ENCODE assay signal across 13 mouse cellular contexts in genomic region chr17:3556251-3556650, GRCm38 (mm10). TPM values are rescaled to one million over a fixed set of nuclear protein-coding genes. Genes with fewer than 3 reads are reported as not detected.
DNase-seq lines count a peak whose midpoint lies in the region; ATAC-seq and TF ChIP-seq lines count a peak whose summit lies in the region.
"Had no signal": no experiment of that assay in that cellular context is flagged by ENCODE, and none has a peak within 500 bp of the region (broad histone marks: within the 10 kb centered on the region; RNA-seq: fewer than 3 reads in every experiment).

No protein-coding gene starts in this region.

- no peak for TF ChIP-seq POLR2A in CH12.LX (IDR thresholded peaks at IDR 0.05; ENCODE audit: low read depth, low read length)

- H3K27me3 ChIP-seq in heart, embryonic 14.5 days (ENCODE audit: control insufficient read depth, insufficient read depth, low read length) = no peaks in the 10 kb centered on the region
- no peaks in the 10 kb centered on the region for H3K27me3 ChIP-seq in CH12.LX (replicated peaks)
- H3K27me3 ChIP-seq in liver, embryonic 11.5 days (replicated peaks; ENCODE audit: control insufficient read depth, insufficient read depth, low read length) = no peaks in the 10 kb centered on the region
- H3K27me3 ChIP-seq: Patski had no signal

- intact Hi-C loops in heart, postnatal 36 days (cut with DNase I) = no loop called here

- H3K27ac ChIP-seq in heart, embryonic 14.5 days (replicated peaks in 1 of 2; ENCODE audit: control insufficient read depth in 1 of 2, insufficient read depth in 1 of 2, low read depth in 2 of 2, low read length in 2 of 2) = no peak overlapping the region
- no peak overlapping the region for H3K27ac ChIP-seq in CH12.LX (ENCODE audit: insufficient read depth, low read depth)
- H3K27ac ChIP-seq in liver, embryonic 11.5 days (ENCODE audit: low read depth, low read length) = 0 out of 2 replicates have a peak overlapping the region, but pooled peaks have one; percentile 14

- no peaks in the 10 kb centered on the region for H3K9me3 ChIP-seq in heart, embryonic 14.5 days (ENCODE audit: control insufficient read depth, low read length)
- H3K9me3 ChIP-seq in CH12.LX (replicated peaks; ENCODE audit: low read length) = no peaks in the 10 kb centered on the region
- no peaks in the 10 kb centered on the region for H3K9me3 ChIP-seq in liver, embryonic 11.5 days (ENCODE audit: control insufficient read depth, low read length)

- no peak for DNase-seq in heart, postnatal 36 days
- DNase-seq in CH12.LX (ENCODE audit: extremely low read depth) = no peak
- DNase-seq in c-Kit-positive CD71-positive TER-119-negative erythroid progenitor cells, embryonic 14.5 days (ENCODE audit: low read depth) = peak; percentile 35
- DNase-seq in liver, embryonic 11.5 days (ENCODE audit: low spot score) = no peak
- no peak for DNase-seq in right cerebral cortex, postnatal 10 days (ENCODE audit: low spot score in 2 of 2)
- DNase-seq in right cerebral cortex, postnatal 14 days = no peak
- DNase-seq: midbrain, embryonic 14.5 days; right cerebral cortex, adult 18-20 months; thymus, postnatal 4 days had no signal

- no peak for TF ChIP-seq RAD21 in CH12.LX (IDR thresholded peaks at IDR 0.05; ENCODE audit: low read depth, low read length)

- H3K36me3 ChIP-seq in heart, embryonic 14.5 days (ENCODE audit: control insufficient read depth, insufficient read depth, low read length) = peaks cover 28% of the 10 kb centered on the region
- H3K36me3 ChIP-seq in CH12.LX (replicated peaks in 1 of 2; ENCODE audit: control insufficient read depth in 1 of 2, insufficient read depth in 1 of 2, low read length in 1 of 2) = peaks cover 7 to 30% of the 10 kb centered on the region in 2 experiments
- H3K36me3 ChIP-seq in liver, embryonic 11.5 days (ENCODE audit: control insufficient read depth, insufficient read depth, low read length) = no peaks in the 10 kb centered on the region

- peaks cover 3 to 14% of the 10 kb centered on the region in 2 experiments; a peak in 3 of 4 replicates for H3K4me1 ChIP-seq in heart, embryonic 14.5 days (ENCODE audit: control insufficient read depth in 2 of 2, insufficient read depth in 2 of 2, low read length in 2 of 2)
- peaks cover 3 to 16% of the 10 kb centered on the region in 2 experiments; a peak in 2 of 4 replicates for H3K4me1 ChIP-seq in CH12.LX (ENCODE audit: control insufficient read depth in 1 of 2, insufficient read depth in 2 of 2)
- H3K4me1 ChIP-seq in liver, embryonic 11.5 days (replicated peaks; ENCODE audit: control insufficient read depth, insufficient read depth, low read length) = 0 out of 2 replicates have a peak, but pooled peaks cover 8% of the 10 kb centered on the region

- no peak for TF ChIP-seq CTCF in CH12.LX (conservative IDR thresholded peaks at IDR 0.05 in 1 of 2, IDR thresholded peaks at IDR 0.05 in 1 of 2; ENCODE audit: low read depth in 2 of 2, low read length in 2 of 2)

- WGBS in heart, embryonic 14.5 days = 28% methylated on average over 1 of the region's 1 CpGs
- WGBS in liver, embryonic 11.5 days = 57% methylated on average over 1 of the region's 1 CpGs

- in situ Hi-C loops in CH12.LX (cut with MboI; ENCODE audit: low pct_ligation_motif_present, low pct_unique_long_range_greater_than_20kb, low sequenced_read_pairs) = no loop called here

- dilution Hi-C loops in CH12.LX (cut with MboI; ENCODE audit: extremely low pct_ligation_motif_present, extremely low pct_unique_long_range_greater_than_20kb, low sequenced_read_pairs) = no loop called here

- no peak for ATAC-seq in heart, embryonic 14.5 days (ENCODE audit: insufficient number of reproducible peaks, insufficient read depth, low FRiP score, low read depth)
- peak; percentile 6; the same call in 1 of the 2 replicates for ATAC-seq in liver, embryonic 11.5 days (replicated peaks; ENCODE audit: low FRiP score)
- no peak for ATAC-seq in activated CD4-positive, CD25-positive, alpha-beta regulatory T cell, adult 4 months
- ATAC-seq: Patski had no signal

- peak overlapping the region; percentile 80 for H3K4me2 ChIP-seq in heart, embryonic 14.5 days (ENCODE audit: low read length)
- peak overlapping the region; percentile 91 for H3K4me2 ChIP-seq in CH12.LX (ENCODE audit: insufficient read depth, low read depth, poor library complexity, severe bottlenecking)
- H3K4me2 ChIP-seq in liver, embryonic 11.5 days = peak overlapping the region; percentile 72

- H3K4me3 ChIP-seq in heart, embryonic 14.5 days (ENCODE audit: control insufficient read depth in 1 of 2, insufficient read depth in 1 of 2, low read depth in 1 of 2, low read length in 2 of 2) = no peak overlapping the region
- H3K4me3 ChIP-seq in CH12.LX (replicated peaks in 1 of 3; ENCODE audit: low read depth in 2 of 3, low read length in 2 of 3, poor library complexity in 1 of 3) = peak overlapping the region in 2 of 3 experiments; percentile 44 to 68
- peak overlapping the region; percentile 61; the same call in 1 of the 2 replicates for H3K4me3 ChIP-seq in liver, embryonic 11.5 days (ENCODE audit: low read depth, low read length)

- no peak for TF ChIP-seq EP300 in CH12.LX (IDR thresholded peaks at IDR 0.05; ENCODE audit: low read length)

- no peak overlapping the region for H3K9ac ChIP-seq in heart, embryonic 14.5 days (ENCODE audit: low read length)
- H3K9ac ChIP-seq in CH12.LX (ENCODE audit: insufficient read depth, low read depth) = peak overlapping the region; percentile 80
- no peak overlapping the region; the same call in 1 of the 2 replicates for H3K9ac ChIP-seq in liver, embryonic 11.5 days (ENCODE audit: low read depth, low read length)

- H3K79me2 ChIP-seq in CH12.LX (replicated peaks; ENCODE audit: control insufficient read depth, extremely low read depth, insufficient read depth, poor library complexity, severe bottlenecking) = 0 out of 2 replicates have a peak, but pooled peaks cover 2% of the 10 kb centered on the region

TF ChIP-seq in CH12.LX, 34 proteins besides CTCF, POLR2A, EP300 and RAD21:
- TF ChIP-seq USF2 (conservative IDR thresholded peaks at IDR 0.05; ENCODE audit: low read depth, low read length) = no peak
- no peak for TF ChIP-seq JUND (conservative IDR thresholded peaks at IDR 0.05; ENCODE audit: low read depth, low read length)
- no peak; the same call in 1 of the 2 replicates for TF ChIP-seq CHD2 (IDR thresholded peaks at IDR 0.05; ENCODE audit: low read length)
- TF ChIP-seq GABPA (IDR thresholded peaks at IDR 0.05; ENCODE audit: insufficient replicate concordance, low read depth, low read length) = no peak
- no peak for TF ChIP-seq ZMIZ1 (IDR thresholded peaks at IDR 0.05; ENCODE audit: low read depth, low read length)
- no peak for TF ChIP-seq ZC3H11A (IDR thresholded peaks at IDR 0.05; ENCODE audit: low read depth, low read length)
- no peak for TF ChIP-seq SIN3A (IDR thresholded peaks at IDR 0.05; ENCODE audit: low read length)
- TF ChIP-seq SMC3 (IDR thresholded peaks at IDR 0.05; ENCODE audit: low read depth, low read length) = no peak
- no peak for TF ChIP-seq ZNF384 (IDR thresholded peaks at IDR 0.05; ENCODE audit: low read depth, low read length)
- TF ChIP-seq PAX5 (IDR thresholded peaks at IDR 0.05; ENCODE audit: low read length) = no peak
- TF ChIP-seq MAX (IDR thresholded peaks at IDR 0.05; ENCODE audit: low read length) = no peak
- TF ChIP-seq NELFE (IDR thresholded peaks at IDR 0.05; ENCODE audit: low read depth, low read length) = no peak
- no peak for TF ChIP-seq MEF2A (IDR thresholded peaks at IDR 0.05; ENCODE audit: borderline replicate concordance, low read depth, low read length)
- TF ChIP-seq ELF1 (IDR thresholded peaks at IDR 0.05; ENCODE audit: low read depth, low read length) = no peak

RNA-seq across cellular contexts. Expression of gene Tfb1m, which starts 1.3 kb away (rescaled TPM):
- 17.0 and 17.1 TPM in 2 replicates for polyA plus RNA-seq in heart, embryonic 14.5 days (2014; fragmentation: Nextera tagmentation; extraction: Ambion mirVana)
- 10 to 100 TPM; 11.2 to 11.4 TPM for total RNA-seq in heart, postnatal 36 days (2021)
- total RNA-seq in CH12.LX (2012; rRNA removed) (18.1 and 21.0 TPM in 2 replicates), CH12.LX (2014; rRNA removed) (45.0 and 46.8 TPM in 2 replicates)
- 29.2 and 29.4 TPM in 2 replicates for polyA plus RNA-seq in CH12.LX (2012; ENCODE audit: insufficient read length, low read depth)
- 18.3 and 20.3 TPM in 2 replicates for polyA plus RNA-seq in liver, embryonic 11.5 days (2014; fragmentation: Nextera tagmentation; extraction: Ambion mirVana)
- 1 to 10 TPM; 6.0 to 8.9 TPM for polyA plus RNA-seq in activated CD4-positive, CD25-positive, alpha-beta regulatory T cell, adult 4 months (2017; shearing (Covaris generic))

RNA-seq across cellular contexts. Expression of gene Cldn20, which starts 23.9 kb away (rescaled TPM):
- polyA plus RNA-seq in heart, embryonic 14.5 days (2014; fragmentation: Nextera tagmentation; extraction: Ambion mirVana) = not detected in 2 replicates
- total RNA-seq in heart, postnatal 36 days (2021) = not detected
- total RNA-seq in CH12.LX (2012; rRNA removed) (0.21 TPM in 1 of 2 replicates, not detected in the other), CH12.LX (2014; rRNA removed) (not detected in 2 replicates)
- polyA plus RNA-seq in CH12.LX (2012; ENCODE audit: insufficient read length, low read depth) = 0.73 and 0.90 TPM in 2 replicates
- polyA plus RNA-seq in liver, embryonic 11.5 days (2014; fragmentation: Nextera tagmentation; extraction: Ambion mirVana) = not detected in 2 replicates
- polyA plus RNA-seq in activated CD4-positive, CD25-positive, alpha-beta regulatory T cell, adult 4 months (2017; shearing (Covaris generic)) = not detected
- total RNA-seq: heart, postnatal 25 days had no signal
- polyA plus RNA-seq: midbrain, embryonic 14.5 days had no signal

Comparison
In these comparisons a context has a peak if more than half of its experiments do, and no peak if none do; other contexts are left out.
1. H3K4me3 ChIP-seq: peak in CH12.LX (2 of 3) and liver, embryonic 11.5 days (single experiment); none in heart, embryonic 14.5 days (0 of 2).
2. Peak in every context shown above with its lines, with median percentiles within 50 percentile points of each other: H3K4me2 ChIP-seq.